Mouse (Mus musculus): ENCODE measurements around the gene Tmem132d. TPM values are rescaled to one million over a fixed set of nuclear protein-coding genes. Genes with fewer than 3 reads are reported as not detected.
"Not testable (repeated sequence)": the region's sequence is repeated elsewhere in the genome, so short reads cannot be mapped to it uniquely, and the experiment has no call there.

Gene Tmem132d
- polyA plus RNA-seq, 1 experiment: 0.12 TPM

- DNase-seq (ENCODE audit: low read depth): no peak
These were observed 657.1 kb downstream of the Tmem132d start for GRCm38 (mm10) chr5:127775749-127776148.

- no peak for DNase-seq (ENCODE audit: low read depth)
These were observed 674.3 kb downstream of the Tmem132d start for GRCm38 (mm10) chr5:127758576-127758975.

- DNase-seq (ENCODE audit: low read depth): no peak
These were observed 676.0 kb downstream of the Tmem132d start for GRCm38 (mm10) chr5:127756671-127757423.

- no peak for DNase-seq (ENCODE audit: low read depth)
These were observed 676.9 kb downstream of the Tmem132d start for GRCm38 (mm10) chr5:127756011-127756410.

- no peak for DNase-seq (ENCODE audit: low read depth)
These were observed 677.3 kb downstream of the Tmem132d start for GRCm38 (mm10) chr5:127755594-127755993.

GRCm38 (mm10) chr5:127751262-127751975 lies 681.5 kb downstream of the Tmem132d start:
- DNase-seq (ENCODE audit: low read depth): no peak

GRCm38 (mm10) chr5:127749540-127749939 lies 683.3 kb downstream of the Tmem132d start:
- not testable (repeated sequence) for DNase-seq (ENCODE audit: low read depth)

- DNase-seq (ENCODE audit: low read depth): no peak
These were observed 691.5 kb downstream of the Tmem132d start for GRCm38 (mm10) chr5:127741331-127741730.

Other genes starting within 250 kb of the Tmem132d start
- 1.7 and 1.9 TPM in 2 replicates for gene Fzd10, start 167.8 kb upstream of the Tmem132d start, polyA plus RNA-seq (2012; rRNA removed)